Mouse (Mus musculus) splenic B cell, adult 2 months (primary cell): ENCODE results near the gene Olig2.

ENCODE experiments used
- DNase-seq: peaks from one replicate; pipeline ENCODE4 v3.0.0-alpha.2; 2011; ENCODE audit warnings: low read depth, low spot score
- H3K27me3 ChIP-seq: 2 replicates; pipeline ENCODE4 v1.6.1; 2012; ENCODE audit warnings: mild to moderate bottlenecking, low read length, moderate library complexity, mixed read lengths; ENCODE audit not compliant: control insufficient read depth, poor library complexity, insufficient read depth, severe bottlenecking
- H3K36me3 ChIP-seq: 2 replicates; pipeline ENCODE4 v1.6.1; 2012; ENCODE audit warnings: mild to moderate bottlenecking, low read length, moderate library complexity, mixed read lengths; ENCODE audit not compliant: control insufficient read depth, poor library complexity, insufficient read depth, severe bottlenecking

Gene Olig2

DNA sequence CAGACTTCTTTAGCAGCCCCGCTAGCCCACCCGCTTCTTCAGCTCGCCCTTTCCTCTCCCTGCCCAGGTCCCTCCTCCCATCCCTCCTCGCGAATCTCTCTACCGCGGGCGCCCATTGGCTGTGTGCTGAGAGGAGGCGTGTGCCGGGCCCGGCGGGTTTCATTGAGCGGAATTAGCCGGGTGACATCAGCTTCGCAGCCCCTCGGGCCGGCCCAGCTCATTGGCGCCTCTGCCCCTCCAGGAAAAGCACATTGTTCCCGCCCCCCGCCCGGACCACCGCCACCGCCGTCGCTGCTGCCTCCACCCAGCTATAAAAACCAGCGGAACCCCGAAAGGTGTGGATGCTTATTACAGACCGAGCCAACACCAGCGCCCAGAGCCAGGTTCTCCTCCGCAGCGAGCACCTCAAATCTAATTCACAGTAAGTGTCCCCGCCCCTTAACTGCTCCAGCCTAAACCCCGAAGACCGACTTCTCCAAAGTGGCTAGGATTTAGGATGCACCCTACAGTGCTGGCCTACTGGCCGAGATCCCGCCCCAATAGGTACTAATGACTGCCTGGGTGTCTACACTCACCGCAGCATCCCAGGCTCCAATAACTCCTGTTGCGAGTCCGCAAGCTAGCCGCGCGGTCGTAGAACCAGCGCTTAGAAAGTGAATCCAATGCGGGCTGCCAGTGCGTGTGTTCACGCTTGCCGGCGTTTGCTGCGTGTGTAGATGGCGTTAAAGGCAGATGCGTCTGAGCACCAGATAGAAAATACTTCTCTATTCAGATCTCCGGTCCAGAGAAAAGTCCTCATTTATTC, at the start of gene Olig2:
Olig2 (plus strand) TSS at position 225 of the 805 bp plus-strand sequence.
- no peak for DNase-seq
- Histone ChIP-seq H3K36me3 (no peaks in the 10 kb centered on the region), H3K27me3 (no peaks in the 10 kb centered on the region; the same call in 1 of the 2 replicates)

DNA sequence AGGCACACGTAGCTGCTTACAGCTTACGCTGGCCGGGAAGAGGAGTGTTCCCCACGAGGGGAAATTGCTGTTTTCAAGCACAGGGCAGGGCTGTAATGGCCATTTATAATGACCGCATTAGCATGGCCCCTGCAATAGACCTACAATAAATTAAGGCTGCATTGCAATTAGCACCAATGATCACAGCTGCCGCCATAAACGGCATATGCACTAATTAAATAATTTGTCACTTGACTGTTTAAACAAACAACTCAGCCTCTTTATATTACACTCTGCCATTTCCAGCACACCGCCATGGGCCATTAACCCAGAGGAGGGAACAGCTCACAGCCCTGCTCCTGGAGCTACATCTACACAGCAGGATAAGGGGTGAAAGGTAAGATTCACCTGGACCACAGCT, 49.4 kb upstream of the Olig2 start:
- Histone ChIP-seq H3K36me3 (no peaks in the 10 kb centered on the region), H3K27me3 (no peaks in the 10 kb centered on the region)
- no peak for DNase-seq

DNA sequence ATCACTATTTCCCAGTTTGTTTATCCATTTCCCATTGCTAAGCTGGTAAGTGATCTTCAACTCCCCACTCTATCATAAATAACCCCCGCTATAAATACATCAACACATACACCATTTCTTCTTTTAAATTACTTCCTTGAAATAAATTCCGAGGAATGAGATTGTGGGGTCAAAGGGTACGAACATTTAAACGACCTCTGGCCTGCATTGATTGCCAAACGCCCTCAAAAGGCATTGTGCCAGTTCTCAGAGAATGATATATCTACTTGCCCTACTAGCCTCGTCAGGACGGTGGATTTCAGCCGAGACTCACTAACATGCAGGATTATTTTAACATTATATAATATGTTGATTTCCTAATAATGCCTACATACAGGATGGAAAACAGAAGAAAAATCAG, 38.2 kb upstream of the Olig2 start:
- H3K27me3 ChIP-seq = no peaks in the 10 kb centered on the region
- no peak for DNase-seq
- H3K36me3 ChIP-seq = no peaks in the 10 kb centered on the region

DNA sequence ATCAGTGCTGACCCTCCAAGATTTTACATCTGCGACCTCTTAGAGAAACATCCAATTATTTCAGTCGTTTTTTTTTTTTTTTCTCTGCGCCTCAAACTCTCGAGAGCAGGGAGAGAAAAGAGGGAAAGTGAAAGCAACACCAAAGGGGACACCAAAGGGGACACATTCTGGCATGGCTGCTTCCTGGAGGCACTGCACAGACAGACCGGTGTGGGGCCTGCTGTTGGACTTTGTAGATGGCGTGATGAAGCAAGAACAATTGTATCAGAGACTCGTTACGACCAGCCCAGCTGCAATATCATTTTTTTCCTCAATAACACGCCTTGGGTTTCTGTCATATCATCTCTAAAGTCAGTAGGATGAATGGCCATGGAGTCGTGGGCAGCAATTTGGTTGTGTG, 37.6 kb upstream of the Olig2 start:
- no peak for DNase-seq
- H3K36me3 ChIP-seq = no peaks in the 10 kb centered on the region
- H3K27me3 ChIP-seq = no peaks in the 10 kb centered on the region

DNA sequence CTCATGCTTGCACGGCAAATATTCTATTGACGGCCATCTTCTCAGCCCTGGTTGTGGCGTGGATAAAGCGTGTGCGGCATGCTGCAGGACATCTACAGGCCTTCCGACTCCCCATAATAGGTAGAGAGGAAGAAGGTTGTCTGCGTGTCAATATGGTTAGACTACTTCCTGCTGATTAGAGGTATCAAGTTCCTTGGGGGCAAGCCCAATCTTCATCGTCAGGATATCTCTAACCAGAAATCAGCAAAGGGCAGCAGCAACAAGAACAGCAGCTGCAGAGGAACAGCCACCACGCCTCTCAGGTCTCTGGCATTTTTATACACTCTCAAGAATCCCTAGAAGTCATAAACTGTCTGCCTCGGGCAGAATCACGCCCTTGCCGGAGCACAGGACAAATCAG, 37.0 kb upstream of the Olig2 start:
- no peaks in the 10 kb centered on the region for H3K27me3 ChIP-seq
- no peak for DNase-seq
- no peaks in the 10 kb centered on the region for H3K36me3 ChIP-seq

DNA sequence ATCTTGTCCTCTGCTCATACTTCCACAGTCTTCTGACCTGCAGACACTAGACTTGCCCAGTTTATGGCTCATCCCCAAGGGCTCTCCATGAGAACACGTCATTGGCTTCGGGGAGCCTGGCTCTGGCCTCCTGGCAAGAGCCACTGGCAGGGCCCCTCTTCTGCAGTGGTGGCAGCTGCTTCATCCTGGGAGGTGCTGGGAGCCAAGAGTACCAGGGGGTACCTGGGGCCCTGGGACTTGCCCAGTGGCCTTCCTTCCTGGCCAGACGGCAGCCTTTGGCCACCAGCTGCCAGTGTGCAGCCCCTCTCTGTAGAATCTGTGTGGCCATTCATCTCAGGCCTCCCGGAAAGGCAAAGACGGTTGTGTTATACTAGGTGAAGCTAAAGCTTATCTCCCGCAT, 34.0 kb upstream of the Olig2 start:
- no peak for DNase-seq
- Histone ChIP-seq H3K27me3 (no peaks in the 10 kb centered on the region), H3K36me3 (no peaks in the 10 kb centered on the region)

DNA sequence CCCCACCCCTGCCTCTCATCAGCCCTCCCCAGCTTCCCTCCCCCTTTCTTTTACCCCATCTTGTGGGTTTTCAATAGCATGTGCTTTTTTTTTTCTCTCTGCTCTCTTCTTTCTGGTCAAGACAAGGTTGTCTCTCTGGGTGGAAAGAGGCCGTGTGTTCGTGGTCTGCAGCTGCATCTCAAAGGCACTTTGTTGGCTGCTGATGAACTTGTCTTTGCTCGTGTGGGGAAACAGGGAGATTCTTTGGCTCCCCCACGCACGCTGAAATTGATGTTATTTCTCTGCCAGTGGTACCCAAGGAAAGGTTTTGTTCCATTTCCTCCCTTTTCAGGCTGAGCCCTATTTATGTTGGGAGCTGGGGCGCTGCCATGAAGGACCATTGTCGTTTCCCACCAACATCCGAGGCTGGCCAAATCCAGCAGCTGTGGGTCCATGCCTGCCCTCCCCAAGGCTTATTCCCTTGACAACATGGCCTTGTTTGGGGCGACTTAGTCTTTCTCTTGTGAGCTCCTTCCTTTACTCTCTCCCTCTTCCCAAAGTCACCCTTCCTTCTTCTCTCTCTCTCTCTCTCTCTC, 33.5 kb upstream of the Olig2 start:
- no peak for DNase-seq
- H3K36me3 ChIP-seq = no peaks in the 10 kb centered on the region
- H3K27me3 ChIP-seq = no peaks in the 10 kb centered on the region

DNA sequence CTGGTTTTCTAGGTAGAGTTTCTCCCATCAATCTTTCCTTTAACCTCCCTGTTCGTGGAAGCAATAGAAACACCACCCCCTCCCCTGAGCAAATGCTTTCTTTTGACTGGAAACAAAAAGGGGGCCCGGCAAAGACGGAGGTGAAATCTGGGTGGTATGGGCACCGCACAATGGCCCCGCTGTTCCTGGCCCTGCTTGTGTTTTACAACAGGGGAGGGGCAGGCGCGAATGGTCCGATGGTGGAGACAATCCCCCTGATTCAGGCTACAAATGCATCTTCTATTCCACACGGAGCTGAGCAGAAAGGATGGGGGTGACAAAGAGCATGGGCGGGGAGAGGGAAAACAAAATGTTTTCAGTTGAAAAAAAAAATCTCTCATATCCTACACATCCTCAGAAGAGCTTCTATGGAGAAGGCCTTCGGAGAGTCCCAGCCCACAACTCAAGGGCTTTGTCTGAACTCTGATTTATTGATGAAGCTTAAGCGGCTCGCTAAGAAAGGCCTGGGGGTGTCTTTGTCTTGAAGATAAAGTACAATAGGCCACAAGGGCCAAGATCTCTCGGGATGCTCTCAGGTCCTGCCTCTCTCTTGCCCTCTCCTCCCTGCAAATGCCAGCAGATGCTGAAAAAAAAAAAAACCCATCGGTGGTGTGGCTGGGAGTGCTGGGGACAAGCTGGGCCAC, 32.4 kb upstream of the Olig2 start:
- no peaks in the 10 kb centered on the region for H3K36me3 ChIP-seq
- DNase-seq = no peak
- H3K27me3 ChIP-seq = no peaks in the 10 kb centered on the region

DNA sequence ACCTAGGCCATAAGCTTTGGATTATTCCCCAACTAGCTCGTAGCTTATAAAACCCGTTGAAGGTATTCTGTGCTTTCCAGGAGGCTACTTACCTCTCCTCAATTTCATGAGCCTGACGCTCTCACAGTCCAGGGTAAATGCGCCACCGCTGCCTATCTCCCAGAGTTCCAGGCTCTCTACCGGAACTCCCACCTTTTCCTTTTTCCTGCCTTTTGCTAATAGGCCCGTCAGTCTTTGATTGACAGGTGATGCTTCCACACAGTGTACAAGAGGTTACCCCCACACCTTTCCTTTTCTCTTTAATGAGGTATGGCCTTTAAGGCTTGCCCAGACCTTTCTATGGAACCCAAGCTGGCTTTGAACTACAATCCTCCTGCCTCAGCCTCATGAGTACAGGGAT, 25.4 kb upstream of the Olig2 start:
- DNase-seq = no peak
- Histone ChIP-seq H3K27me3 (no peaks in the 10 kb centered on the region), H3K36me3 (no peaks in the 10 kb centered on the region)

DNA sequence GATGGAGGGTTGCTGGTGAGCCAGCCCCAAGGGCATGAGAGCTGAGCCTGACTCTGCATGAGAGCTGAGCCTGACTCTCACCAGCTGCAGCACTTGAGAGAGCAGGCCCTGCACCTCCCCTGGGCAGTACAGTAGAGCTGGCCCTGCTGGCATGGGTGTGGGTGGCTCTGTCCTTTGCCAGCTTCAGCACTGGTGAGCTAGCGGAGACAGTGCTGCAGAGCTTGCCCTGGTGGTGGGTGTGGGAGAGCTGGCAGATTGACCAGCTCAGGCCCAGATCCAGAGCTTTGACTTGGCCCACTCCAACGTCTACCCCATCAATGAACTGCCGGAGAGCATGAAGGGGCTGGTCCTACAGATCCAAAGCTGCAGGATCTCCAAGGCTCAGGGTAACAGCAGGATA, 22.3 kb upstream of the Olig2 start:
- Histone ChIP-seq H3K36me3 (no peaks in the 10 kb centered on the region), H3K27me3 (no peaks in the 10 kb centered on the region)
- no peak for DNase-seq

DNA sequence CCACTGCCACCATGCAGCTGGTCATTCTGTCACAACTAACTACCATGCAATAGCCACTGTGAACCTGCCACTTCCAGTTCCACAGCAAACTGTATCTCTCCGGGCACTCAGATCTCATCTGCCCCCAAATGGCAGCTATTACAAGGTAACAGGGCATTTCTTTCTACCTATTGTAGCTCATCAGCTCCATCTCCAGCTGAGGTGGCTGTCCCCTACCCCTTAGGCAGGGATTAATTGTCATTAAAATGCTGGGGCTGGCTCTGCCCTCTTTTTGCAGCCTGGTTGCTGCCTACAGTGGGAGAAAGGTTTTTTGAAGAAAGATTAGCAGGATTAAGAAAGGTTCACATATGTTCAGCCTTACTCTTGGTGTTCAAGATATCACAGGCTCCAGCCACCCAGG, 18.9 kb upstream of the Olig2 start:
- Histone ChIP-seq H3K36me3 (no peaks in the 10 kb centered on the region), H3K27me3 (no peaks in the 10 kb centered on the region)
- no peak for DNase-seq

DNA sequence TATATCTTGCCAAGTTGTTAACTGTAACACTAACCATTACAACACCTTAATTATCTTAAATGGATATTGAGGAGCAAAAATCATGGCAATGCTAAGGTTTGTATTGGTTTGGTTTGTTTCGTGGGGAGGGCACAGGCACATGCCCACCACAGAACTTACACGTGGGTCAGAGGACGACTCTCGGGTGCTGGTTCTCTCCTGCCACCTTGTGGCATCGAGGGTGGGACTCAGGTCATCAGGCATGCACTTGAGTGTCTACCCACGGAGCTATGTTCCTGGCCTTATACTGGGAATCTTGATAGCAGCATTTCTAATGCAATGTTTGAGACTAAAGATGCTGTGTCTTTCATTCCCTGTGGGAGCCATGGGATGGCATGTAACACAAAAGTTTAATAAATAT, 8.2 kb upstream of the Olig2 start:
- DNase-seq = no peak
- Histone ChIP-seq H3K36me3 (no peaks in the 10 kb centered on the region), H3K27me3 (no peaks in the 10 kb centered on the region; the same call in 1 of the 2 replicates)

DNA sequence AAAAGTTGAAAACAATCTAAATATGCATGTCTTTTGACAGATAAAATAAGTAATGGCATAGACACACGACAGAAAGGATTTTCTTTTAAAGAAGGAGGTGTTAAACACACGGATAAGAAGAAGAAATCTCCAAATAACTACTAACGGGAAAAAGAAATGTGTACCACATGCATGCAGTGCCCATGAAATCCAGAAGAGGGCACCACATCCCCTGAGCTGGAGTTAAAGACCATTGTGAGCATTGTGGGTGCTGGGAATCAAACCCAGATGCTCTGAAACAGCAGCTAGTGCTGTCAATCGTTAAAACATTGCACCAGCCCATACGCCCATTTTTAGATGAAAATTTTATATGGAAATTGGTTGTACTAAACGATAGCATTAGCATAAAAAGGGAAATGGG, 7.3 kb upstream of the Olig2 start:
- DNase-seq = no peak
- Histone ChIP-seq H3K36me3 (no peaks in the 10 kb centered on the region), H3K27me3 (no peaks in the 10 kb centered on the region; the same call in 1 of the 2 replicates)

DNA sequence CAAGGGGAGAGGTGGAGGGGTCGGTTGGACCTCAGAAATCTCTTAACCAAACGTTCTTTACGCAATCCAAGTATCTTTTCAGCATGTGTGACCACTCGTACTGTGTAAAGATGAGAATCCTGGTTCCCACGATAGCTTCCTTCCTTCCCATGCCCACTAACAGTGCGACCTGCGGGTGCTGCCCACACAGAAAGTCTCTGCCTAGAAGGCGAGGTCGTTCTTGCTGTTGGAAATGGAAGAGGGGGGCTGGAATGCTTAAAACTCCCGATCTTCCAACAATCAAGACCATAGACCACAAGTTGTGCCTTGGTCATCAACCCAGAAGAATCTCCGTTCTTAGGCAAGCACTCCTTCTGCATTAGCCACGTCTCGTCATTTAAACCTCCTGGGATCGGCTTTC, 6.0 kb upstream of the Olig2 start:
- no peaks in the 10 kb centered on the region; the same call in 1 of the 2 replicates for H3K27me3 ChIP-seq
- no peak for DNase-seq
- H3K36me3 ChIP-seq = no peaks in the 10 kb centered on the region

DNA sequence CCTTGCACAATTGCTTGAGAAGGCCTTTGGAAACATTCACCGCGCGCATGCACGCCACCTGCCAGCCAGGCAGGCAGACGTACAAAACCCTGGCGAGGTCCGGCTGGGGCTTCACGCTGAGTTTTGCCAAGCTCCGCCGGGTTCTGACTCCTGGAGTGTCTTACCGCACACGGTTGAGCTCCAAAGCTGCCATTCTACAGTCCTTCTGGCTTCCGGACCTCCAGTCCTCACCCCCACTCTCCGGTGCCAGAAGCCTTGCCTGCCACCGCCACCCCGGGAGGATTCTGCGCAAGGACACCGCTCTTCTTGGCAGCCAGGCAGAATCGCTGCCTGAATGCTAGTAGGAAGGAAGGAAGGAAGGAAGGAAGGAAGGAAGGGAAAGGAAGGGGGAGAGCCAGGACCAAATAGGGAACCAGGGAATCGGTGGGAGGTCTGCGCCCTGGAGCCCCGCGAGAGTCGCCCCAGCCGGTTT, 3.0 kb upstream of the Olig2 start:
- Histone ChIP-seq H3K36me3 (no peaks in the 10 kb centered on the region), H3K27me3 (no peaks in the 10 kb centered on the region; the same call in 1 of the 2 replicates)
- DNase-seq = no peak
